Mouse (Mus musculus): ENCODE data around the gene Cnot11.
A peak's percentile ranks its signal among the peaks of the same experiment; 100 is the strongest.

Cnot11 gene

DNA sequence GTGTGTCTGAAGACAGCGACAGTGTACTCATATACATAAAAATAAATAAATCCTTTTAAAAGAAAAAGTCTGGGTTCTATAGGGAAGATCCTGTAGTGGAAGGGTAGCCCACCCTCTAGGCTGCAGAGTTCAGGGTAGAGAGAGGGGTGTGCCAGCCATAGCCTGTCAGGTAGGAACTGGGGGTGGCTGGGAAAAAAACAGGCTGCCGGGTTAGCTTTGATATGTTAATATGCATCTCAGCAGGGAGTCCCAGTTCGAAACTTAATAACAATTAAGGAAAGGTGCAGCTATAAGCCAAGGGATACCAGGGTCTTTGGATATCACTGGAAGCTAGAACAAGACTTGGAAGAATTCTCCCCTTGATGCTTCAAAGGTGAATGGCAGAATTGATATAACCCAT lies 875 bp upstream of the Cnot11 start:
- DNase-seq (ENCODE audit: low read depth, low spot score), result peak; percentile 87

GRCm38 (mm10) chr1:39535515-39536311 lies 921 bp downstream of the Cnot11 start:
- DNase-seq (ENCODE audit: low read depth, low spot score), result peak; percentile 100

- DNase-seq (ENCODE audit: low read depth, low spot score), result no peak
Observed at GRCm38 (mm10) chr1:39536701-39537100, 1.9 kb downstream of the Cnot11 start.

GRCm38 (mm10) chr1:39537631-39538380 lies 3.0 kb downstream of the Cnot11 start:
- no peak for DNase-seq (ENCODE audit: low read depth, low spot score)

GRCm38 (mm10) chr1:39540592-39540991 lies 5.8 kb downstream of the Cnot11 start:
- DNase-seq (ENCODE audit: low read depth, low spot score), result peak; percentile 65

GRCm38 (mm10) chr1:39545589-39545988 lies 10.8 kb downstream of the Cnot11 start:
- no peak for DNase-seq (ENCODE audit: low read depth, low spot score)

DNA sequence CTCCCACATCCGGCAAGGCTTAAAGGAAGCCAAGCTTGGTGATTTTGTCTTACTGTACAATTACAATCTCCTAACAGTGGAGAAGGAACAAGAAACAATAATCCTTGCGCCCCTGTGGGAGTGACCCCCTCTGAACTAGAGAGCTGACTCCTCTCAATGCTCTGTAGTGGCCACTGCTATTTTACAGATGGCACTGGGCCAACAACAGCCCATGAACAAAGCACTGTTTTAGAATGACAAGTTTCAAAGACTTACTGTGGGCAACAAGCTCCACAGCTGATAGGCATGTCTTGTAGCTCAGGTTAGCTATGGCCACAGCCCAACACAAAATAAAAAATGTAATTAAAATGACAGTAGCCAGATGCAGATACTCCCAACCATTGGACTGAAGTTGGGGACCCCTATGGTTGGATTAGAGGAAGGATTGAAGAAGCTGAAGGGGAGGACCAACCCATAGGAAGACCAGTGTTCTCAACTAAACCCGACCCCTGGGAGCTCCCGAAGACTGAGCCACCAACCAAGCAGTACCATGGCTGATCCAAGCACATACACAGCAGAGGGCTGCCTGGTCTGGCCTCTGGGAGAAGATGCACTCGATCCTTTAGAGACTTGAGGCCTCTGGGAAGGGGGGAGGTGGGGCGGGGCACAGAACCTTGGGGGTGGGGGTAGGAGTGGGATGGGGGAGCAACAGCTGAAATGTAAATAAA lies 11.5 kb downstream of the Cnot11 start:
- DNase-seq (ENCODE audit: low read depth, low spot score), result no peak

DNA sequence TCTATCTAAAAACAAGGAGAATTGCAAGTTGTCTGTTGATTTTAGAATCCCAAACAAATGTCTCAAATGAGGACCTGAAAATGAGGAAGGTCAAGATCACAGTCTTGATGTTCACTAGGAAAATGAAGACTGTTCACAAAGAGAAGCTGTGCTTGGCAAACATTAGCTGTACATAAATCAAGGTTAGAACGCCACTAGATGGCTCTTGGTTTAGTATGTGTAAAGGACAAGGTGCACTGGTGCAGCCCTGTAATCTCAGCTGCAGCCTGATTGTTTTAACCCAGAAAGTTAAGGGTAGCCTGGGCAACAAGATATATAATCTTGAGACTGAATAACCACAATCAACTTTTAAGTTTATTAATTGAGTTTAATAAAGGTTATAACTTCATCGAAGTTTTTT lies 12.4 kb downstream of the Cnot11 start:
- no peak for DNase-seq (ENCODE audit: low read depth, low spot score)

DNA sequence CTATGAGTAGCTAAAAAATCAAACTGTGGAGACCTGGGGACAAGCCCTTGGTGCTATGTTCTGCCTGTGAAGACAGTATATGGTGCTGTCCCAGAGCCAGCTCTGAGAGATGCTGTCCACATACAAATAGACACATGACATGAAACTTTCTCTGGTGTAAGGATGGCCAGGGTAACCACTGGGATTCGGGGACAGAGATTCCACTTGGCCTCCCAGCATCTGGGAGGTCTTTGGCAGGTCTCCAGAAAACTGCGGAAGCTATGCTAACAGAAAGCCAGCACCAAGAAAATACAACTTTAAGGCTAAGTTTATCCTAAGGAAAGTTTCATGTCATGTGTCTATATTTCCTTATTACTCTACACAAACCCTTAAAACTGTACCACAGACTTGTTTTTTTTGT lies 15.0 kb downstream of the Cnot11 start:
- DNase-seq (ENCODE audit: low read depth, low spot score), result no peak

DNA sequence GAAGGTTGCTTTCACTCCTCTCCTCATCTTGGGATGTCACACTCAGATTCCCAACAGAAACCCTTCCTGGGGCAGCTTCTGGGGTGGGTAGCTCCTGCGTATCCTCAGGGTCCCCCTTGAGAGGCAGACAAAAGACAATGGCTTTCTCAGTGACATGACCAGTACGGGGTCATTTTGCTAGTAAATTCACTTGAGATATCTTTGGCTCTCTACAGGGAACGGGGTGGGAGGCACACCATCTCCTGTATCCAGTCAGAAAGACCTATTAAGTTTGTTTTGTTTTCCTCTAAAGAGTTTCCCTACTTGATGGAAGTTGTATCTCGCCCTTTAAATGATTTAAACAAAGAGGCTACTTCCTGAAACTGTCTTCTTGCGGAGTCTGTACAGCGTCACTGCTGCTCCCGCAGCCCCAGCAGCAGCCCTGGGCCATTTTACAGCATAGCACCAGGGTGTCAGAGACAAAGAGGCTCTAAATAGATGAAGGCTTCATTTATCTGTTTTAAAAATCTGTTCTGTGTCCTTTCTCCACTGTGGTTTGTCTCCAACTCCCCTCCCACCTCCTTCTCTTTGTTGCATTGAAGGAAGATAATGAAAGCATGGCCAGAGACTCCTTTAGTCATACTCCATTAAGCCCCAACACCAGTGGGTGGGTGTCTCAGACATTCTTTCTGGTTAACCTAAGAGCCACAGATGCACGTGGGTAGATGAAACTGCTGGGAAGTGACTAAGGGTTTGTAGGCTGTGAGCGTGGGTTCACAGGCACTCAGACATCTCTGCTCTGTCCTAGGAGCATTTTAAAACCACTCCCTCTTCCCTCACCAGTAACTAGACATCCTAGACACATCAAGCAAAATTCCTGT lies 21.0 kb downstream of the Cnot11 start:
- DNase-seq (ENCODE audit: low read depth, low spot score), result no peak

DNA sequence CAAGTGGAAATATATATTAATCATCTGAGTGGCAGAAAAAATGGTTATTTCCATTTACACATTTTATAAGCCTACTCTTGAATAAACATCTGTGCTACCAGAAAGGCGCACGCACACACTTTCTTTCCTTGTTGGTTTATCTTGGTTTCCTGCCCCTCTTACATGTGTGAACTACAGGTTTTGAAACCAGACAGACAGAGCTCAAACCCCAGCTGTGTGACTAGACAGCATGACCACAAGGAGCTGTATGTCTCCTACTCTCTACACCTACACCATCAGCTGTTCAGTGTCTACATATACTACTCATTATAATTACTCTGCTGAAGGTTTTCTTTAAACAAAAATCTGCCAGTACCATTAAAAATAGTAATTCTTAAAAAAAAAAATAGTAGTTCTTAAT lies 24.2 kb downstream of the Cnot11 start:
- no peak for DNase-seq (ENCODE audit: low read depth, low spot score)

DNA sequence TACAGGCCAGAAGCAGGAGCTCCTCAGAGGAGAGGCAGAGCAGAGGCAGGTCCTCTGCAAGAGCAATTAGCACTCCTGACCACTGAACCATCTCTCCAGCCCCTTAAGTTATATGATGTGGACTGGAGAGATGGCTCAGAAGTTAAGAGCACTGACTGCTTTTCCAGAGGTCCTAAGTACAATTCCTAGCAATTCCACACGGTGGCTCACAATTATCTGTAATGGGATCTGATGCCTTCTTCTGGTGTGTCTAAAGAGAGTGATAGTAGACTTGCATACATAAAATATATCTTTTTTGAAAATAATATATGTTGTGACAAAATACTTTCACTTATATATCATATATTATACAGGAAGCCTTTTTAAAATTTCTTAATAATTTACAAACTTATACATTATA lies 27.1 kb downstream of the Cnot11 start:
- no peak for DNase-seq (ENCODE audit: low read depth, low spot score)

GRCm38 (mm10) chr1:39563161-39563560 lies 28.4 kb downstream of the Cnot11 start:
- peak; percentile 64 for DNase-seq (ENCODE audit: low read depth, low spot score)

DNA sequence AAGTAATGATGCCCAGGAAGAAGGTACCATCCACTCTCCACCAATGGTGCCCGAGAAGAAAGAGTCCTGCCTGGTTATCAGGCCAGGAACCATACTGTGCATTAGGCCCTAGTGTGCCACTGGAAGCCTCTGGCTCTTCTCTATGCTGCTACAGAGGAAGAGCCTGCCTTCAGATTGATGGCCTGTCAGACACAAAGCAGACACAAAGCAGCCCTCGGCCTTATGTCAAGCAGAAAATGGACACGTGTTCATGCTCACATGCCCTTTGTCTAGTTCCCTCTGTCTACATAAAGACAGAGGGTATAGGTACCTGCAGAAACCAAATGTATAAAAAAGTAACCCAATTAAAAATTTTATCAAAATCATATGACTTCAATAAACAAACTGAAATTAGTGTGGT lies 29.8 kb downstream of the Cnot11 start:
- no peak for DNase-seq (ENCODE audit: low read depth, low spot score)

DNA sequence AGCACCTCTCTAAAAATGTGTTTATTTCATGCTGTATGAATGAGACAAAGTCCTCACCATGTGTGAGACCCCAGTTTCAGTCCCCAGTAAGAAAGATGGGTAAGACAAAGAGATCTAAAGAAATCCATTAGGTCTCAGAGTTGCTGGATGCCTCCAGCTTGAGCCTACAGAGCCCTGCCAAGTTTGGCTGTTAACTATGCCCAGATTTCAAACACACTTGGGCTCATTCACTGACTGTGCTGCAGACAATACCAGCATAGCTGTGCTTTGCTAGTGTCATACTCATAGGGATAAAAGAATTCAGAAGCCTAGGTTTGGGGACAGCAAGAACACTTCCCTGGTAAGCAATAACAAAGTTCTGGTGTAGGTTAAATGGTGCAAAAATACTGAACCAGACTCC lies 33.3 kb downstream of the Cnot11 start:
- DNase-seq (ENCODE audit: low read depth, low spot score), result no peak

DNA sequence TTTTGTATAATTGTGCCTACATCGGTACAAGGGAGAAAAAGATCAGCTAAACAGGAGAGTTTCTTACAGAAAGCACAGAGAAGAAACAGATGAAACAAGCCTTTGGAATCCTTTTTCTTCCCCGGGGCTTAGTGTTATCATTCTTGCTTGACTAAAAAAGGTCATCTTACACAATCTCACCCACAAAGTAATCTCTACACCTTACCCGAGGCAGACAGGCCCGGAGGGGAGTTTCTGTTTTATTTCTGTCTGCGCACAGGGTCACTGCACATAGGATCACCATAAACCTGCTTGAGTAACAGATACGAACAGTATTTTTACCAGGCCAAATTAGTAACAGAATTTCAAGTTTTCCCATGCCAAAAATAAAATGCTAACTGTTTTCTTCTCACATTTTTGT lies 36.9 kb downstream of the Cnot11 start:
- no peak for DNase-seq (ENCODE audit: low read depth, low spot score)

- no peak for DNase-seq (ENCODE audit: low read depth, low spot score)
Observed at GRCm38 (mm10) chr1:39573890-39574289, 39.1 kb downstream of the Cnot11 start.

- DNase-seq (ENCODE audit: low read depth, low spot score), result no peak
Observed at GRCm38 (mm10) chr1:39575778-39576375, 41.1 kb downstream of the Cnot11 start.

DNA sequence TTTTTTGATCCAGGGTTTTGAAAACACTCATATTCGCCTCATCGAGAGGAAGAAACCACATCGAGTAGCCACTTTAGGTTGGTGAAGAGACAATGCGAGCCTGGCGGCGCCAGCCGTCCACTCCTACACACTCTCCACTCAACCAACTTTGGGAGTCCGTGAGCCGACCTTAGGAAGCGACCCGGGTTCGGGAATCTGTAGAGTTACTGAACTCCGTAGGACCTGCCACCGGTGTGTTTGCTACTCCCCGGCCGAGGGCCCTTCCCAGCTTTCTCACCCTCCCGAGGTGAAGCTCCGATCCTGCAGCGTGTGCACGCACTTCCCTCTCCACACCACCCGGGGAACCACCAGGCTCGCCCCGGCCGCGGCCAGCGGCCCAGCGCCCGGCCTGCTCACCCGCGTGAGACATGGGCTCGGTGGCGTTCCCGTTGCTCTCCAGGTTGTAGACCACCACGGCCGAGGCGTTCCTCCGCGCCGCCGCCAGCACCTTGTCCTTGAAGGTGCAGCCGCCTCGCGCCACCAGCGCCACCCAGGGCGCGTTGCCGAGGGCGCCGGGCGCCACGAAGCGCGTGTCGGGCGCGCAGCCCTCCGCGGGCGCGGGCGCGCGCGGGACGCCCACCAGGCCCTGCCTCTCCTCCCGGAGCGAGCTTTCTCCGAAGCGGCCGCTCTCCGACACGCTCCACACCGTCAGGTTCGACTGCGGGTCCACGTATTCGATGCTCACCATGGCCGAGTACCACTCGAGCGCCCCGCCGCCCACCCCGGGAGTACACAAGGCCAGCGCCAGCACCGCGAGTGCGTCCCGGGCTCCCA lies 41.8 kb downstream of the Cnot11 start:
- DNase-seq (ENCODE audit: low read depth, low spot score), result peak; percentile 57

GRCm38 (mm10) chr1:39577253-39577705 lies 42.5 kb downstream of the Cnot11 start, which contains the start of gene Rnf149:
TSS of gene Rnf149 (minus strand) at chr1:39577405.
- peak; percentile 94 for DNase-seq (ENCODE audit: low read depth, low spot score)
